Mouse (Mus musculus) spleen, postnatal 10 days (tissue): Measurements from ENCODE around the gene Arpp19.

Experiments used
- DNase-seq, 2 experiments: peaks; one replicate each; pipeline ENCODE4 v3.0.0; 2021 to 2022; ENCODE audit warnings: low spot score in 2 of 2

Arpp19 gene

GRCm38 (mm10) chr9:75038357-75038688 is 909 bp downstream of the Arpp19 start:
- no peak for DNase-seq

GRCm38 (mm10) chr9:75040566-75040965 is 3.2 kb downstream of the Arpp19 start:
- DNase-seq, result no peak

- no peak for DNase-seq
Observed at GRCm38 (mm10) chr9:75041840-75042525, 4.6 kb downstream of the Arpp19 start.

- DNase-seq, result no peak
Observed at GRCm38 (mm10) chr9:75043191-75043590, 5.8 kb downstream of the Arpp19 start.

- DNase-seq, result no peak
Observed at GRCm38 (mm10) chr9:75047079-75047478, 9.7 kb downstream of the Arpp19 start.

GRCm38 (mm10) chr9:75049100-75049499 is 11.7 kb downstream of the Arpp19 start:
- DNase-seq, result peak in 1 of 2 experiments; percentile 21

- DNase-seq, result peak; percentile 24 to 69
Observed at GRCm38 (mm10) chr9:75050003-75050402, 12.6 kb downstream of the Arpp19 start.

GRCm38 (mm10) chr9:75051841-75052240 is 14.4 kb downstream of the Arpp19 start:
- no peak for DNase-seq

GRCm38 (mm10) chr9:75055046-75055445 is 17.6 kb downstream of the Arpp19 start:
- DNase-seq, result no peak

GRCm38 (mm10) chr9:75064678-75065331 is 27.4 kb downstream of the Arpp19 start:
- no peak for DNase-seq

- no peak for DNase-seq
Observed at GRCm38 (mm10) chr9:75070457-75071028, 33.1 kb downstream of the Arpp19 start, which contains the start of gene Myo5a. Myo5a (plus strand) TSS chr9:75071015.

GRCm38 (mm10) chr9:75071029-75071705 is 33.8 kb downstream of the Arpp19 start:
- DNase-seq, result peak; percentile 66 to 77

- peak; percentile 17 to 38 for DNase-seq
Observed at GRCm38 (mm10) chr9:75071706-75072192, 34.3 kb downstream of the Arpp19 start.

- DNase-seq, result no peak
Observed at GRCm38 (mm10) chr9:75072361-75072760, 34.9 kb downstream of the Arpp19 start.

- DNase-seq, result no peak
Observed at GRCm38 (mm10) chr9:75077191-75077590, 39.8 kb downstream of the Arpp19 start.

- DNase-seq, result no peak
Observed at GRCm38 (mm10) chr9:75085242-75085824, 47.9 kb downstream of the Arpp19 start.

- DNase-seq, result no peak
Observed at GRCm38 (mm10) chr9:75087823-75088222, 50.4 kb downstream of the Arpp19 start.

- DNase-seq, result no peak
Observed at GRCm38 (mm10) chr9:75089285-75089684, 51.9 kb downstream of the Arpp19 start.

GRCm38 (mm10) chr9:75092134-75092533 is 54.7 kb downstream of the Arpp19 start:
- no peak for DNase-seq

GRCm38 (mm10) chr9:75094762-75095161 is 57.3 kb downstream of the Arpp19 start:
- DNase-seq, result no peak

GRCm38 (mm10) chr9:75098937-75099336 is 61.5 kb downstream of the Arpp19 start:
- DNase-seq, result no peak
